14 mouse cellular contexts compared by ENCODE assay signal in the genomic region with DNA sequence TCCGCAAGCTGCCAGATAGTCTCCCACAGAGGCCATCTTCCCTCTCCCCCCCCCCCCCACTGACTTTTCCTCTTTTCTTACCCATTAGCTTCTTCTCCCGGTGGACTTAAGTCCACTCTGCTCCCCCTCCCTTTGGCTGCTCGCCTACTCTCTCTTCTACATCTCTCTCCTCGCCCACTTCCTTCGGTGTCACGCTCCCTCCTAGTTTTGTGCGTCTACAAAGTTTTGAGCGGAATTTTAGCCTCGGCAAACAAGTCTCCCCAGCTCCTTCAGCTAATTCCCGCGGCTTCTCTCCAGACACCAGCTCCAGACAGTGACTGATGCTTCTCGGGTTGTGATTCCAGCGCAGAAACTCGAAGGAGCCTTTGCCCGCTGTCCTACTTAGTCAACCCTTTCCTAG. TPM values are rescaled to one million over a fixed set of nuclear protein-coding genes. Genes with fewer than 3 reads are reported as not detected.
A peak's percentile ranks its signal among the peaks of the same experiment; 100 is the strongest.
DNase-seq lines count a peak whose midpoint lies in the region; ATAC-seq and TF ChIP-seq lines count a peak whose summit lies in the region.
"Had no signal": no experiment of that assay in that cellular context is flagged by ENCODE, and none has a peak within 500 bp of the region (broad histone marks: within the 10 kb centered on the region; RNA-seq: fewer than 3 reads in every experiment).

No protein-coding gene starts in this region.

- H3K9me3 ChIP-seq in forebrain, embryonic 15.5 days = no peaks in the 10 kb centered on the region
- H3K9me3 ChIP-seq in midbrain, embryonic 10.5 days (replicated peaks) = no peaks in the 10 kb centered on the region

- no peak for TF ChIP-seq CTCF in cerebellum, adult 2 months (IDR thresholded peaks at IDR 0.05; ENCODE audit: borderline replicate concordance, insufficient read depth, low read depth, low read length)

- H3K36me3 ChIP-seq in forebrain, embryonic 15.5 days = no peaks in the 10 kb centered on the region
- no peaks in the 10 kb centered on the region for H3K36me3 ChIP-seq in midbrain, embryonic 10.5 days

- peak; percentile 4 to 12 for DNase-seq in cerebellum, postnatal 14 days
- no peak for DNase-seq in cerebellum, adult 2 months
- peak; percentile 24 for DNase-seq in midbrain, embryonic 10.5 days (ENCODE audit: low spot score)
- peak; percentile 35 for DNase-seq in retina, postnatal 1 day
- DNase-seq in layer of hippocampus, postnatal 36 days = no peak
- no peak for DNase-seq in kidney, adult 8-10 months
- no peak for DNase-seq in lung, postnatal 14 days
- DNase-seq: adrenal gland, postnatal 25 days; heart, postnatal 36 days had no signal

- no peak for TF ChIP-seq POLR2A in cerebellum, adult 2 months (IDR thresholded peaks at IDR 0.05; ENCODE audit: borderline replicate concordance, insufficient read depth, low read length)

- under 1% methylated on average over 15 of the region's 15 CpGs for WGBS in cerebellum, adult 2 months
- WGBS in forebrain, embryonic 15.5 days = 2% methylated on average over 15 of the region's 15 CpGs
- 3% methylated on average over 15 of the region's 15 CpGs for WGBS in midbrain, embryonic 10.5 days

- peaks cover 5% of the 10 kb centered on the region; the same call in 1 of the 2 replicates for H3K27me3 ChIP-seq in cerebellum, adult 2 months (ENCODE audit: control insufficient read depth, insufficient read depth, low read length)
- peaks cover 39% of the 10 kb centered on the region for H3K27me3 ChIP-seq in forebrain, embryonic 15.5 days
- H3K27me3 ChIP-seq in midbrain, embryonic 10.5 days (ENCODE audit: low read depth, poor library complexity, severe bottlenecking) = peaks cover 72% of the 10 kb centered on the region

- no peak overlapping the region for H3K27ac ChIP-seq in cerebellum, adult 2 months (ENCODE audit: insufficient read depth, low read length)
- H3K27ac ChIP-seq in forebrain, embryonic 15.5 days (replicated peaks) = no peak overlapping the region
- peak overlapping the region; percentile 55; the same call in 1 of the 2 replicates for H3K27ac ChIP-seq in midbrain, embryonic 10.5 days (replicated peaks)

- no peaks in the 10 kb centered on the region for H3K4me1 ChIP-seq in cerebellum, adult 2 months (ENCODE audit: control insufficient read depth, insufficient read depth, low read length)
- peaks cover 49% of the 10 kb centered on the region for H3K4me1 ChIP-seq in forebrain, embryonic 15.5 days
- peaks cover 50% of the 10 kb centered on the region for H3K4me1 ChIP-seq in midbrain, embryonic 10.5 days

- H3K4me2 ChIP-seq in forebrain, embryonic 15.5 days (replicated peaks) = peak overlapping the region; percentile 65

- ATAC-seq in forebrain, embryonic 15.5 days (replicated peaks) = no peak

- no peak overlapping the region for H3K9ac ChIP-seq in forebrain, embryonic 15.5 days (replicated peaks)

- H3K4me3 ChIP-seq in cerebellum, adult 2 months (replicated peaks; ENCODE audit: insufficient read depth, low read depth, low read length) = no peak overlapping the region
- peak overlapping the region; percentile 43 for H3K4me3 ChIP-seq in forebrain, embryonic 15.5 days
- H3K4me3 ChIP-seq in midbrain, embryonic 10.5 days = peak overlapping the region; percentile 54

RNA-seq across cellular contexts. Expression of a gene that starts 0.4 kb away (rescaled TPM):
- 19.1 and 23.2 TPM in 2 replicates for polyA plus RNA-seq in cerebellum, adult 2 months (2012; rRNA removed)
- polyA plus RNA-seq in forebrain, embryonic 15.5 days (2015; fragmentation: Nextera tagmentation; extraction: Ambion mirVana) = 6.6 and 7.1 TPM in 2 replicates
- 2.9 and 8.8 TPM in 2 replicates for polyA plus RNA-seq in midbrain, embryonic 10.5 days (2016; fragmentation: Nextera tagmentation; extraction: Ambion mirVana)
- 1 to 10 TPM; 7.3 to 8.4 TPM for total RNA-seq in layer of hippocampus, postnatal 36 days (2021)
- total RNA-seq: adrenal gland, postnatal 25 days; common myeloid progenitor, adult 5-6 weeks; gastrocnemius, adult 18-20 months; heart, postnatal 36 days; MEL had no signal
- polyA plus RNA-seq: liver, embryonic 16.5 days had no signal

Comparison
In these comparisons a context has a peak if more than half of its experiments do, and no peak if none do; other contexts are left out.
1. DNase-seq: peak in cerebellum, postnatal 14 days (2 of 2), midbrain, embryonic 10.5 days (single experiment) and retina, postnatal 1 day (single experiment); none in cerebellum, adult 2 months (0 of 2), layer of hippocampus, postnatal 36 days (0 of 2), kidney, adult 8-10 months (0 of 2) and lung, postnatal 14 days (single experiment).